Mouse (Mus musculus) heart, adult 2 months (tissue): ENCODE results near the gene Itpr2.

Source experiments
- CTCF ChIP-seq: fragments of 200-600 bp; IDR thresholded peaks from 2 replicates; pipeline ENCODE4 v1.8.1; 2022; ENCODE audit warnings: antibody characterized with exemption, mild to moderate bottlenecking, moderate library complexity
- EP300 ChIP-seq: fragments of 200-500 bp; IDR thresholded peaks from 2 replicates; pipeline ENCODE4 v1.6.1; 2011; ENCODE audit warnings: low read depth, low read length, control low read depth; ENCODE audit not compliant: insufficient read depth
- POLR2A ChIP-seq: fragments of 200-500 bp; IDR thresholded peaks from 2 replicates; pipeline ENCODE4 v1.6.1; 2011; ENCODE audit warnings: mild to moderate bottlenecking, low read depth, low read length, control low read depth; ENCODE audit not compliant: insufficient read depth

GRCm38 (mm10) chr6:146514531-146514948 lies 12.5 kb upstream of the Itpr2 start:
- TF ChIP-seq CTCF: no peak
- TF ChIP-seq POLR2A: no peak
- no peak for TF ChIP-seq EP300
